Mouse (Mus musculus): Measurements from ENCODE around the gene Hoxb7. TPM values are rescaled to one million over a fixed set of nuclear protein-coding genes. Genes with fewer than 3 reads are reported as not detected.

Gene Hoxb7
- polyA plus RNA-seq, 1 experiment from 2014 or later, result 3.5 TPM

DNA sequence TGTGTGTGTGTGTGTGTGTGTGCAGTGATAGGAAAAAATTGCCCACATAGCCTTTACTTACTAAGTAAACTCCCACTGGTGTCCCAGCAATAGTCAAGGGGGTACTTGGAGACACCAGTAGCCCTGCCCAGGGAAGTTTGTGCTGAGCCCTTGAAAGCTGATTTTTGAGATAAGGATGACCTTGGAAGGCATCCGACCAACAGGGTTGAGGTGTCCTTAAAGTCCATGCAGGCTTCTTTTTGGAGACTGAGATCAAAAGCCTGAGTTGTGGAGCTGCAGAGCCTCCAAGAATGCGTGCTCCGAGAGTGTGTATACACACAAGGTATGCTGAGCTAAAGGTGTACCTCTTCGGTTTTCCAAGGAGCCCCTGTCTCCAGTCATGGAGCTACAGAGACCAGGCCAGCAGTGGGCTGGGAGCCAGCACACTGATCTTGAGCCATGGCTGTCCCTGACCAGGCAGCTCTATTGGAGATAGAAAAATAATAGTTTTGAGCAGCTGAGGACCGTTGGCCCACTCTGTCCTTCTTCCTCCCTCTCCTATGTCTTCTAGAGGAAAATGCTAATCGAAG, 24.1 kb upstream of the Hoxb7 start:
- no peak overlapping the region for H3K27ac ChIP-seq (ENCODE audit: low read depth)
- no peak overlapping the region for H3K4me2 ChIP-seq
- DNase-seq (no peak), ATAC-seq (ENCODE audit: insufficient read depth) (no peak)
- no peak for TF ChIP-seq CTCF (IDR thresholded peaks at IDR 0.05; ENCODE audit: low read depth)
- H3K4me3 ChIP-seq (ENCODE audit: low read depth, low read length), result no peak overlapping the region
- no peaks in the 10 kb centered on the region for H3K9me3 ChIP-seq (ENCODE audit: low read depth, low read length)
- no peaks in the 10 kb centered on the region for H3K4me1 ChIP-seq (ENCODE audit: insufficient read depth)
- WGBS, result 10% methylated on average over 6 of the region's 6 CpGs
- H3K36me3 ChIP-seq (ENCODE audit: insufficient read depth), result no peaks in the 10 kb centered on the region
- H3K9ac ChIP-seq, result no peak overlapping the region
- peaks cover 100% of the 10 kb centered on the region for H3K27me3 ChIP-seq (ENCODE audit: insufficient read depth, low read length)

DNA sequence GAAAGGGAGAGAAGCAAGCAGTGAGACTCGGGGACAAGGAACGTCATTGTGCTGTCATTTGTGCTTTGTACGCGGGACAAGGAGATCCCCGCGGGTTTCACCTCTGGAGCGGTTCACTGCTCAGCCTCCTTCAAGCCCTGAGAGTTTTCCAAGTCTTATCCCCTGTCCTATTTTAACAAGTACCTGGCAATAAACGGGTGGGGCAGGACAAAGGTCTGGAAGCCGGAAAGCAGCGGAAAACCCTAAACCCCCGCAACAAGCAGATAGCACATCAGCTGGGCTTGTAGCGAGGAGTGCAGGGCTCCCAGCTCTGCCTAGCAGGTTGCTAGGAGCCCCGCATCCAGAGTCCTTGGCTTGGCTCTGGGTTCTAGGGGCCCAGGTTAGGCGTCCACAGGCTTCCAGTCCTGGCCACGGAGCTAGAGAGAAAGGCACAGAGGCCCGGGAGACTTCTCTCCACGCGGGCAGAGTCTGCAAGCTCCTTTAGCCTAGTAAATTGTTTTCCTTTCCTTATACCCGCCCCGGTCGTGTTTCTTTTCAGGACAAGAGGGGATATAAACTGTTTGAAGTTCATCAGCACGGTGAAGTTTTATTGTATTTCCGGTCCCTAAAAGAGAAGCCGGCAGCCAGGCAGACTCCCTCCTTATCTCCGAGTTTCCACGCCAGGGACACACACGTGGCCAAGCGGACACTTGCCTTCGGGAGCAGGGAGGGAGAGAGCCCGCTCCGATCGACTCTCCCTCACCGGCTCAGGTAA, 22.6 kb upstream of the Hoxb7 start:
- Histone ChIP-seq H3K27ac (ENCODE audit: low read depth) (no peak overlapping the region), H3K9ac (no peak overlapping the region), H3K9me3 (ENCODE audit: low read depth, low read length) (no peaks in the 10 kb centered on the region), H3K4me2 (no peak overlapping the region), H3K36me3 (ENCODE audit: insufficient read depth) (no peaks in the 10 kb centered on the region), H3K4me3 (ENCODE audit: low read depth, low read length) (no peak overlapping the region), H3K4me1 (ENCODE audit: insufficient read depth) (no peaks in the 10 kb centered on the region), H3K27me3 (ENCODE audit: insufficient read depth, low read length) (peaks cover 99% of the 10 kb centered on the region)
- no peak for TF ChIP-seq CTCF (IDR thresholded peaks at IDR 0.05; ENCODE audit: low read depth)
- ATAC-seq (ENCODE audit: insufficient read depth) (no peak), DNase-seq (no peak)
- 1% methylated on average over 33 of the region's 33 CpGs for WGBS

DNA sequence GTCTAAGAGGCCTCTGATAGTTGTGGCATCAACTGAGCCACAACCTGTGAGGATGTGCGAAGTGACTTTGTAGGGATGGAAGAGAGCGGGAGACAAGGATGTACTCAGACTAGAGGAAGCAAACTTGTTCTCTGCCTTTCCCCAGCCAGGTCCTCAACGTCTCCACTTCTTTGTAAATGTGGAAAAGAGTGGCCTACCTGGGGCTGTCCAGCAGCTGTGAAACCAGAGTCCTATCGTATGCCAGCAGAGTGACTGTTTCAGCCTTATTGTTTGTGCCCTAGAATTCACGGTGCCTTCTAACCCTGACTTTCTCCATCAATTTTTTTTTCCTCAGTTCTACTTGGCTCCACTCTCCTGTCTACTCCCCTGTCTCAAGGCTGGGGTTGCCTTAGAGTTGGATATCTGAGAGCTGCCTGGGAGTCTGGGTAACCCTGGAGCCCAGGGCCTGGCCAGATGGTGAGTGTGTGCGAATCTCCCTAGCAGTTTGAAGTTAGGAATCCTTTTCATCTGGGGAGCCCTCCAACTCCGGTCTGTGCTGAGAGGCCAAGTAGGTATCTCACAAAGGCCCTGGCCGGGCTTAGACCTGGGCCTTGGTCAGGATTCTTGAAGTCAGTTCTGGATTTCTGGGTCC, 21.9 kb upstream of the Hoxb7 start:
- ATAC-seq (ENCODE audit: insufficient read depth) (no peak), DNase-seq (no peak)
- Histone ChIP-seq H3K27me3 (ENCODE audit: insufficient read depth, low read length) (peaks cover 99% of the 10 kb centered on the region), H3K9me3 (ENCODE audit: low read depth, low read length) (no peaks in the 10 kb centered on the region), H3K4me1 (ENCODE audit: insufficient read depth) (no peaks in the 10 kb centered on the region), H3K27ac (ENCODE audit: low read depth) (no peak overlapping the region), H3K9ac (no peak overlapping the region), H3K36me3 (ENCODE audit: insufficient read depth) (no peaks in the 10 kb centered on the region), H3K4me3 (ENCODE audit: low read depth, low read length) (no peak overlapping the region), H3K4me2 (no peak overlapping the region)
- TF ChIP-seq CTCF (IDR thresholded peaks at IDR 0.05; ENCODE audit: low read depth), result no peak
- WGBS, result 6% methylated on average over 8 of the region's 8 CpGs

DNA sequence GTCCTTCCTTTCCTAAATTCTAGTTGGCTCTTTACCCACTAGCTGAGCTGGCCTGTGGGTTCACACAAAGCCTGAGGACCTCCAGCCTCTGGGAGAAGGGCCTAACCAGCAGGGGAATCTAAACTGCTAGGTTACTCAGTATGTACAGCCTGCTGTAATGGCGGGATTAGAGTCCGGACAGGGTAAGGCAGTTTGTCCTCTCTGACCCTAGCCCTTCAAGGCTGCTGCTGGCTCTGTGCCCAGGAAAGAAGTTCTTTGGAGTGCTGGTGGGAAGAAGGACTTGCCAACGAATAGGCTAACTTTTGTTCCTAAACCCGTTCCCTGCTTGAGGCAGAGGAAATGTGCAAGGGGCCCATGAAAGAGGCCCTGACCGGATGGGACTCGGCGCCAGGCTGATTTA, 20.5 kb upstream of the Hoxb7 start:
- H3K9me3 ChIP-seq (ENCODE audit: low read depth, low read length), result no peaks in the 10 kb centered on the region
- no peak for TF ChIP-seq CTCF (IDR thresholded peaks at IDR 0.05; ENCODE audit: low read depth)
- 3% methylated on average over 7 of the region's 7 CpGs for WGBS
- H3K9ac ChIP-seq, result no peak overlapping the region
- H3K27me3 ChIP-seq (ENCODE audit: insufficient read depth, low read length), result peaks cover 99% of the 10 kb centered on the region
- no peaks in the 10 kb centered on the region for H3K36me3 ChIP-seq (ENCODE audit: insufficient read depth)
- no peak overlapping the region for H3K4me3 ChIP-seq (ENCODE audit: low read depth, low read length)
- H3K27ac ChIP-seq (ENCODE audit: low read depth), result no peak overlapping the region
- H3K4me2 ChIP-seq, result no peak overlapping the region
- 0 out of 2 replicates have a peak, but pooled peaks have one; percentile 29 for ATAC-seq (ENCODE audit: insufficient read depth)
- no peaks in the 10 kb centered on the region for H3K4me1 ChIP-seq (ENCODE audit: insufficient read depth)
- peak; percentile 63 for DNase-seq

DNA sequence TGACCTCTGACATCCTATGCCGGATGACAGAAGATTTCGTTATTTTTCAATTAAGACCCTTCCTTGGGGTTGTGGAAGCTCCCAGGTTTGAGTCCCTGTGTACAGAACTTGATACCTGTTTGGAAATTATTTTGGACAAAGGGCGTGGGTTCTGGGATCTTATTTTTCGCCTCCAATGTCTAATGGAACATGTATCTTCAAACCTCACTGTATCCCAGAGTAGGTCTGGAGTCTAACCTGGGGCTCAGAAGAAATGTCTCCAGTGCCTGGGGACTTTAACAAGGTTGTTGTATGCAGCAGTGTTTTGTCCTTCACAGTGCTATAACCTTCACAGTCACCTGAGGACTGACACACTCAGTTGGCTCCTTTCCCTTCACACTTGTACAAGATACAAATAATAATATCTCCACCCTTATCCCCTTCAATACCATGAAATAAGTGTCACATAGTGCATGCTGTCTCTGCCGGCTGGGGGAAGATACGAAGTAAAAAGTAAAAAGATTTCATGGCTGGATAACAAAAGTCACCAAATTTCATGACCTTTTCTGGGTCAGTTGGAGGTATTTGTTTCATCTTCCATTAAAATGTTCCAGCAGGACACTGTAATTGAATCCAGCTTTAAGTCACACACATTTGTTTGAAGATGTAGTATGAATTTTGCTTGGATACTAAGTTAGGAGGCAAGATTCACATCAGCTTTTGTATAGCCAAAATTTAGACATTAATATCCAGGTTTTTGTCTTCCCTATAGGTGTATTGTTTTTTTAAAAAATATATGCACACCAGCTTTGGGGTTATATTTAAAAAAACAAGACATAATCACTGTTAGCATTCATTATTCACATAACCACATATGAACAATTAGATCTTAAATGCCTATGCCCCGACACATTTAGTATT, 19.2 kb upstream of the Hoxb7 start:
- no peak for TF ChIP-seq CTCF (IDR thresholded peaks at IDR 0.05; ENCODE audit: low read depth)
- ATAC-seq (ENCODE audit: insufficient read depth) (no peak), DNase-seq (no peak)
- Histone ChIP-seq H3K36me3 (ENCODE audit: insufficient read depth) (no peaks in the 10 kb centered on the region), H3K9me3 (ENCODE audit: low read depth, low read length) (no peaks in the 10 kb centered on the region), H3K27me3 (ENCODE audit: insufficient read depth, low read length) (peaks cover 99% of the 10 kb centered on the region), H3K27ac (ENCODE audit: low read depth) (no peak overlapping the region), H3K4me3 (ENCODE audit: low read depth, low read length) (no peak overlapping the region), H3K9ac (no peak overlapping the region), H3K4me1 (ENCODE audit: insufficient read depth) (no peaks in the 10 kb centered on the region), H3K4me2 (no peak overlapping the region)
- 16% methylated on average over 7 of the region's 7 CpGs for WGBS

DNA sequence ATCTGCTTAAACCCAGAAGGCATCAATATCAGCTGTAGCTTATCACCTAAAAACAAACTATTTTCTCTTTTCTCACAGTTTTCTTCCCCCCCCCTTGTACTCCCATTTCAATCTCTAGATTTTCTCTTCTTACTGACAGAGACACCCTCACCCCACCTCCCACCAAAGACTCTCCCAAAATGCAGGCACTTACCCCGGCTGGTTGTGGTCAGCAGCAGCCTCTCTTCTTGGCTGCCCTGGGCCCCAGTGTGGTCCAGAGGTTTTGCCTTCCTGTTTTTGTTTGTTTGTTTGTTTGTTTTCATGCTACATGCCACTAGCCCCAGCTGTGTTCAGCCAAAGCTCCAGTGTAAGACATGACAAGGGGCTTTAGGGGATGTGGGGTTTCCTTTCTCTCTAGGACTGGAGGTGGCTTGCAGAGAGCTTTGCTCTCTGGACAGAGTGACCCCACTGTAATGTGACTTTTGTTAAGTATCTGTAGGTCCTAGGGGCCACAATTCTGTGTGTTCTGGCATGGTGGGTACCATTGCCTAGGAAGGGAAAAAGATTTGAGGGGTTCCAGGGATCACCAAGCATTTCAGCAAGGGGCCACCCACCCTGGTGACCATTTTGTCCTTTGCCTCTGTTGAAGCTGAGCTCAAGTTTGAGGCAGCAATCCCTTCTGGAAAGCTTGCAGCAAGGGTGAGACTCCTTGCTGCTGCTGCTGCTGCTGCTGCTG, 18.2 kb upstream of the Hoxb7 start:
- DNase-seq (no peak), ATAC-seq (ENCODE audit: insufficient read depth) (no peak)
- TF ChIP-seq CTCF (IDR thresholded peaks at IDR 0.05; ENCODE audit: low read depth), result no peak
- H3K36me3 ChIP-seq (ENCODE audit: insufficient read depth), result no peaks in the 10 kb centered on the region
- H3K27me3 ChIP-seq (ENCODE audit: insufficient read depth, low read length), result peaks cover 99% of the 10 kb centered on the region
- H3K9ac ChIP-seq, result no peak overlapping the region
- no peaks in the 10 kb centered on the region for H3K9me3 ChIP-seq (ENCODE audit: low read depth, low read length)
- H3K27ac ChIP-seq (ENCODE audit: low read depth), result no peak overlapping the region
- H3K4me1 ChIP-seq (ENCODE audit: insufficient read depth), result no peaks in the 10 kb centered on the region
- H3K4me3 ChIP-seq (ENCODE audit: low read depth, low read length), result no peak overlapping the region
- no peak overlapping the region for H3K4me2 ChIP-seq
- WGBS, result 10% methylated on average over 1 of the region's 1 CpGs

All from lung, embryonic 14.5 days (tissue).